Mouse (Mus musculus) right cerebral cortex, postnatal 25 days (tissue): ENCODE measurements at regions not wholly inside any gene's neighbourhood (a gene's known extent, or its start where the extent isn't known, plus 50 kb on each side); places are given as distances from the start of the nearest gene placed in this dataset.

Experiments
- DNase-seq: peaks from one replicate; pipeline ENCODE4 v3.0.0; 2022

GRCm38 (mm10) chr3:35387386-35387785 is 366.5 kb upstream of the Atp11b start:
- DNase-seq: no peak

- no peak for DNase-seq
These were observed 361.2 kb upstream of the Atp11b start for GRCm38 (mm10) chr3:35392657-35393056.

GRCm38 (mm10) chr3:35400213-35400612 is 353.7 kb upstream of the Atp11b start:
- DNase-seq: no peak

GRCm38 (mm10) chr3:35402666-35403065 is 351.2 kb upstream of the Atp11b start:
- no peak for DNase-seq

GRCm38 (mm10) chr3:35403952-35404351 is 350.0 kb upstream of the Atp11b start:
- DNase-seq: no peak

- DNase-seq: no peak
These were observed 349.2 kb upstream of the Atp11b start for GRCm38 (mm10) chr3:35404492-35405390.

- peak; percentile 19 for DNase-seq
These were observed 348.3 kb upstream of the Atp11b start for GRCm38 (mm10) chr3:35405621-35406079.

- no peak for DNase-seq
These were observed 316.2 kb upstream of the Atp11b start for GRCm38 (mm10) chr3:35437687-35438086.

- no peak for DNase-seq
These were observed 291.0 kb upstream of the Atp11b start for GRCm38 (mm10) chr3:35462858-35463257.

- no peak for DNase-seq
These were observed 289.5 kb upstream of the Atp11b start for GRCm38 (mm10) chr3:35464212-35464911.

GRCm38 (mm10) chr3:35465956-35466355 is 287.9 kb upstream of the Atp11b start:
- no peak for DNase-seq

- DNase-seq: no peak
These were observed 280.6 kb upstream of the Atp11b start for GRCm38 (mm10) chr3:35473351-35473750.

- DNase-seq: no peak
These were observed 279.5 kb upstream of the Atp11b start for GRCm38 (mm10) chr3:35474361-35474760.

GRCm38 (mm10) chr3:35475326-35475725 is 278.6 kb upstream of the Atp11b start:
- no peak for DNase-seq

- DNase-seq: no peak
These were observed 272.9 kb upstream of the Atp11b start for GRCm38 (mm10) chr3:35480714-35481695.

GRCm38 (mm10) chr3:35481841-35482240 is 272.1 kb upstream of the Atp11b start:
- peak; percentile 9 for DNase-seq

- peak; percentile 43 for DNase-seq
These were observed 271.6 kb upstream of the Atp11b start for GRCm38 (mm10) chr3:35482296-35482695.

GRCm38 (mm10) chr3:35482759-35483158 is 271.1 kb upstream of the Atp11b start:
- DNase-seq: no peak

GRCm38 (mm10) chr3:35496027-35496824 is 257.7 kb upstream of the Atp11b start:
- no peak for DNase-seq

GRCm38 (mm10) chr3:35510314-35510713 is 243.6 kb upstream of the Atp11b start:
- no peak for DNase-seq

GRCm38 (mm10) chr3:35516517-35516916 is 237.4 kb upstream of the Atp11b start:
- DNase-seq: no peak

GRCm38 (mm10) chr3:35520131-35520530 is 233.8 kb upstream of the Atp11b start:
- DNase-seq: no peak
